Comparison of ENCODE assay signal across 10 mouse cellular contexts in the genomic region with DNA sequence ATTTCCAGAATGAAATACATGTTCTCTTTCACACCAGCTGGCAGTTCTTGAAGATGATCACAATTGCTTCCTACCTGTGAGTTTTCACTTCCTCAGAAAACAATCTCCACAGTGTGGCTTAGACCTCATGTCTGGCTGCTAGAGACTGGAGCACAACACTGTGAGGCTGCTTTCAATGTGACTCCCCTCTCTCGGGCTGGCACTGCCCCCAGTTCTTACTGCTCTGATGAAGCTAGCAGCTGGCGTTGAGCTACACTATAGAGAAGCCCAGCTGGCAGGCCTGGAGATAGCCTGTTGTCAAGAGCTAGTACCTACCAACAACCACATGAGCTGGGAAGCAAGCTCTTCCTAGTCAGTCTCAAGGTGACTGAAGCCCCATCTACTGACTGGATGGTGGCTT. TPM values are rescaled to one million over a fixed set of nuclear protein-coding genes. Genes with fewer than 3 reads are reported as not detected.
DNase-seq lines count a peak whose midpoint lies in the region; ATAC-seq and TF ChIP-seq lines count a peak whose summit lies in the region.
"Had no signal": no experiment of that assay in that cellular context is flagged by ENCODE, and none has a peak within 500 bp of the region (broad histone marks: within the 10 kb centered on the region; RNA-seq: fewer than 3 reads in every experiment).

No protein-coding gene starts in this region.

- no peak for TF ChIP-seq POLR2A in heart, adult 2 months (IDR thresholded peaks at IDR 0.05; ENCODE audit: insufficient read depth, low read depth, low read length)

- no peak for TF ChIP-seq CTCF in heart, adult 2 months (IDR thresholded peaks at IDR 0.05)

- H3K27ac ChIP-seq in heart, embryonic 13.5 days (replicated peaks): peak overlapping the region; percentile 36; the same call in 1 of the 2 replicates
- no peak overlapping the region for H3K27ac ChIP-seq in forebrain, embryonic 13.5 days
- H3K27ac ChIP-seq in neural tube, embryonic 15.5 days (replicated peaks): no peak overlapping the region
- H3K27ac ChIP-seq in heart, adult 2 months: no peak overlapping the region
- H3K27ac ChIP-seq: limb, embryonic 15.5 days; neural tube, embryonic 12.5 days had no signal

- H3K9me3 ChIP-seq in heart, embryonic 13.5 days: no peaks in the 10 kb centered on the region
- H3K9me3 ChIP-seq in forebrain, embryonic 13.5 days (replicated peaks): no peaks in the 10 kb centered on the region
- H3K9me3 ChIP-seq in neural tube, embryonic 15.5 days (replicated peaks): no peaks in the 10 kb centered on the region
- H3K9me3 ChIP-seq: limb, embryonic 15.5 days; neural tube, embryonic 12.5 days had no signal

- TF ChIP-seq EP300 in heart, adult 2 months (IDR thresholded peaks at IDR 0.05; ENCODE audit: insufficient read depth, low read depth, low read length): no peak

- H3K9ac ChIP-seq in heart, embryonic 13.5 days: no peak overlapping the region
- no peak overlapping the region for H3K9ac ChIP-seq in forebrain, embryonic 13.5 days
- H3K9ac ChIP-seq in neural tube, embryonic 15.5 days (replicated peaks): no peak overlapping the region
- no peak overlapping the region for H3K9ac ChIP-seq in heart, adult 2 months (ENCODE audit: low read depth, low read length)
- H3K9ac ChIP-seq: limb, embryonic 15.5 days; neural tube, embryonic 12.5 days had no signal

- H3K4me1 ChIP-seq in heart, embryonic 13.5 days: peaks cover 9% of the 10 kb centered on the region; the same call in 1 of the 2 replicates
- H3K4me1 ChIP-seq in forebrain, embryonic 13.5 days: 0 out of 2 replicates have a peak, but pooled peaks cover 6% of the 10 kb centered on the region
- H3K4me1 ChIP-seq in neural tube, embryonic 15.5 days: peaks cover 3% of the 10 kb centered on the region; the same call in 1 of the 2 replicates
- no peaks in the 10 kb centered on the region for H3K4me1 ChIP-seq in heart, adult 2 months (ENCODE audit: control insufficient read depth, insufficient read depth, low read length)
- H3K4me1 ChIP-seq: limb, embryonic 15.5 days; neural tube, embryonic 12.5 days had no signal

- no peak overlapping the region for H3K4me2 ChIP-seq in heart, embryonic 13.5 days
- no peak overlapping the region for H3K4me2 ChIP-seq in forebrain, embryonic 13.5 days
- no peak overlapping the region for H3K4me2 ChIP-seq in neural tube, embryonic 15.5 days
- H3K4me2 ChIP-seq: limb, embryonic 15.5 days; neural tube, embryonic 12.5 days had no signal

- ATAC-seq in heart, embryonic 13.5 days (ENCODE audit: extremely low read depth, insufficient number of reproducible peaks, low FRiP score, low TSS enrichment): no peak
- ATAC-seq in forebrain, embryonic 13.5 days: peak; percentile 82
- peak; percentile 9; the same call in 1 of the 2 replicates for ATAC-seq in neural tube, embryonic 15.5 days (ENCODE audit: low FRiP score)

- H3K36me3 ChIP-seq in heart, embryonic 13.5 days: no peaks in the 10 kb centered on the region
- H3K36me3 ChIP-seq in forebrain, embryonic 13.5 days (ENCODE audit: poor library complexity, severe bottlenecking): no peaks in the 10 kb centered on the region
- H3K36me3 ChIP-seq in neural tube, embryonic 15.5 days: no peaks in the 10 kb centered on the region
- no peaks in the 10 kb centered on the region for H3K36me3 ChIP-seq in heart, adult 2 months (ENCODE audit: control insufficient read depth, insufficient read depth, low read length)
- H3K36me3 ChIP-seq: limb, embryonic 15.5 days; neural tube, embryonic 12.5 days had no signal

- intact Hi-C loops in heart, postnatal 14 days (cut with DNase I): no loop called here
- intact Hi-C loops in heart, adult 2 months (cut with DNase I): no loop called here

- no peak overlapping the region for H3K4me3 ChIP-seq in heart, embryonic 13.5 days
- no peak overlapping the region for H3K4me3 ChIP-seq in forebrain, embryonic 13.5 days
- no peak overlapping the region for H3K4me3 ChIP-seq in neural tube, embryonic 15.5 days (replicated peaks)
- no peak overlapping the region for H3K4me3 ChIP-seq in heart, adult 2 months
- H3K4me3 ChIP-seq: limb, embryonic 15.5 days; neural tube, embryonic 12.5 days had no signal

- 61% methylated on average over 2 of the region's 2 CpGs for WGBS in heart, embryonic 13.5 days
- 45% methylated on average over 2 of the region's 2 CpGs for WGBS in forebrain, embryonic 13.5 days
- 55% methylated on average over 2 of the region's 2 CpGs for WGBS in neural tube, embryonic 15.5 days
- WGBS in heart, adult 2 months: 50% methylated on average over 2 of the region's 2 CpGs

- H3K27me3 ChIP-seq in heart, embryonic 13.5 days (replicated peaks): no peaks in the 10 kb centered on the region
- H3K27me3 ChIP-seq in forebrain, embryonic 13.5 days: no peaks in the 10 kb centered on the region
- H3K27me3 ChIP-seq in neural tube, embryonic 15.5 days (replicated peaks): no peaks in the 10 kb centered on the region
- H3K27me3 ChIP-seq in heart, adult 2 months (ENCODE audit: control insufficient read depth, insufficient read depth, low read length): no peaks in the 10 kb centered on the region
- H3K27me3 ChIP-seq: limb, embryonic 15.5 days; neural tube, embryonic 12.5 days had no signal

- DNase-seq in heart, postnatal 14 days: no peak
- DNase-seq in layer of hippocampus, postnatal 25 days (ENCODE audit: extremely low spot score in 1 of 2, low spot score in 1 of 2): peak; percentile 50 to 62
- no peak for DNase-seq in B cell, adult 2 months
- DNase-seq in heart, adult 11 months: no peak
- DNase-seq in heart, adult 2 months: no peak

- no peaks in the 10 kb centered on the region for H3K79me2 ChIP-seq in heart, adult 2 months (replicated peaks; ENCODE audit: control insufficient read depth, insufficient read depth, low read length)

RNA-seq across cellular contexts. Expression of gene Arnt2, which starts 39.1 kb away (rescaled TPM):
- polyA plus RNA-seq in heart, embryonic 13.5 days (2015; fragmentation: Nextera tagmentation; extraction: Ambion mirVana): 2.7 and 3.4 TPM in 2 replicates
- under 1 TPM; 0.41 to 0.63 TPM for total RNA-seq in heart, postnatal 14 days (2021)
- polyA plus RNA-seq in forebrain, embryonic 13.5 days (2015; fragmentation: Nextera tagmentation; extraction: Ambion mirVana): 46.4 and 55.0 TPM in 2 replicates
- total RNA-seq in layer of hippocampus, postnatal 25 days (2021): 100 to 1,000 TPM; 157 to 163 TPM
- polyA plus RNA-seq in neural tube, embryonic 15.5 days (2015; fragmentation: Nextera tagmentation; extraction: Ambion mirVana): 49.2 and 55.0 TPM in 2 replicates
- total RNA-seq in heart, adult 2 months (2021): under 1 TPM; 0.34 to 0.91 TPM
- polyA plus RNA-seq in heart, adult 2 months (2012; rRNA removed): 0.18 and 0.70 TPM in 2 replicates

Comparison
In these comparisons a context has a peak if more than half of its experiments do, and no peak if none do; other contexts are left out.
1. DNase-seq: peak in layer of hippocampus, postnatal 25 days (2 of 2); none in heart, postnatal 14 days (0 of 2), B cell, adult 2 months (0 of 2), heart, adult 11 months (single experiment) and heart, adult 2 months (0 of 2).
2. RNA of gene Arnt2, which starts 39.1 kb away (polyA plus RNA-seq): 49.2 to 55.0 TPM in neural tube, embryonic 15.5 days and 46.4 to 55.0 TPM in forebrain, embryonic 13.5 days; 2.7 to 3.4 TPM in heart, embryonic 13.5 days and 0.18 to 0.70 TPM in heart, adult 2 months; every median in the first group is over 10 times any median in the second.